26 mouse cellular contexts compared by ENCODE assay signal in the genomic region with DNA sequence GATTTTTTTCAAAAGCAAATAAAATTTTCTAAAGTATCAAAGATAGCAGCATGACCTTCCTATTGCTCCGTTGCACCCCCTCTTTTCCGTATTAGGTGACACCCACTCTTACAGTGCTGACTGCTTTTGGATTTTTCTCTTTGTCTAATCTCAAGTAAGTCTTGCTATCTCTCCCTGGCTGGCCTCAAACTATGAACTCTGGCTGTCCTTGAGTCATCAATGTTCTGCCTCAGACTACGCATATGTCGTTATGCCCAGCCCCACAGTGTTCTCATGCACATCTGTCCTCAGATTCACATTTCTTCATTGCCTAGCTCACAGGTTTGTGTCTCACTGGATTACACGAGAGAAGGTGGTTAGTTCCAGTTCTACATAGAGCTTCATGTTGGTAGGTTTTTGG. TPM values are rescaled to one million over a fixed set of nuclear protein-coding genes. Genes with fewer than 3 reads are reported as not detected.
A peak's percentile ranks its signal among the peaks of the same experiment; 100 is the strongest.
DNase-seq lines count a peak whose midpoint lies in the region; ATAC-seq and TF ChIP-seq lines count a peak whose summit lies in the region.
"Had no signal": no experiment of that assay in that cellular context is flagged by ENCODE, and none has a peak within 500 bp of the region (broad histone marks: within the 10 kb centered on the region; RNA-seq: fewer than 3 reads in every experiment).

No protein-coding gene starts in this region.

- H3K36me3 ChIP-seq in heart, embryonic 10.5 days = peaks cover 8% of the 10 kb centered on the region
- peaks cover 19% of the 10 kb centered on the region for H3K36me3 ChIP-seq in heart, adult 2 months (ENCODE audit: control insufficient read depth, insufficient read depth, low read length)
- peaks cover 6 to 17% of the 10 kb centered on the region in 2 experiments for H3K36me3 ChIP-seq in CH12.LX (replicated peaks in 1 of 2; ENCODE audit: control insufficient read depth in 1 of 2, insufficient read depth in 1 of 2, low read length in 1 of 2)
- peaks cover 4% of the 10 kb centered on the region for H3K36me3 ChIP-seq in liver, embryonic 14.5 days (replicated peaks; ENCODE audit: control insufficient read depth, insufficient read depth, low read depth)

- TF ChIP-seq POLR2A in heart, adult 2 months (IDR thresholded peaks at IDR 0.05; ENCODE audit: insufficient read depth, low read depth, low read length) = no peak
- TF ChIP-seq POLR2A in CH12.LX (IDR thresholded peaks at IDR 0.05; ENCODE audit: low read depth, low read length) = no peak
- TF ChIP-seq POLR2A in cerebellum, adult 2 months (IDR thresholded peaks at IDR 0.05; ENCODE audit: borderline replicate concordance, insufficient read depth, low read length) = no peak

- H3K4me2 ChIP-seq in CH12.LX (ENCODE audit: insufficient read depth, low read depth, poor library complexity, severe bottlenecking) = peak overlapping the region; percentile 77
- peak overlapping the region; percentile 52 for H3K4me2 ChIP-seq in liver, embryonic 14.5 days (ENCODE audit: low read depth)
- H3K4me2 ChIP-seq: embryonic facial prominence, embryonic 12.5 days; hindbrain, embryonic 14.5 days; lung, embryonic 14.5 days; neural tube, embryonic 12.5 days had no signal

- WGBS in heart, embryonic 10.5 days = 39% methylated on average over 5 of the region's 5 CpGs
- 51% methylated on average over 5 of the region's 5 CpGs for WGBS in heart, adult 2 months
- 11% methylated on average over 5 of the region's 5 CpGs for WGBS in liver, embryonic 14.5 days (ENCODE audit: insufficient replicate concordance)
- 85% methylated on average over 5 of the region's 5 CpGs for WGBS in cerebellum, adult 2 months

- ATAC-seq in liver, embryonic 14.5 days (ENCODE audit: insufficient read depth) = peak; percentile 38; the same call in 1 of the 2 replicates
- ATAC-seq: forebrain, embryonic 14.5 days; intestine, postnatal 0 days had no signal

- H3K9me3 ChIP-seq in heart, embryonic 10.5 days = no peaks in the 10 kb centered on the region
- no peaks in the 10 kb centered on the region for H3K9me3 ChIP-seq in CH12.LX (replicated peaks; ENCODE audit: low read length)
- no peaks in the 10 kb centered on the region for H3K9me3 ChIP-seq in liver, embryonic 14.5 days (ENCODE audit: control insufficient read depth, low read length)
- H3K9me3 ChIP-seq: embryonic facial prominence, embryonic 12.5 days; midbrain, embryonic 10.5 days; neural tube, embryonic 12.5 days had no signal

- no peak for TF ChIP-seq CTCF in heart, adult 2 months (IDR thresholded peaks at IDR 0.05)
- TF ChIP-seq CTCF in CH12.LX (conservative IDR thresholded peaks at IDR 0.05 in 1 of 2, IDR thresholded peaks at IDR 0.05 in 1 of 2; ENCODE audit: low read depth in 2 of 2, low read length in 2 of 2) = no peak
- no peak for TF ChIP-seq CTCF in liver, embryonic 14.5 days (IDR thresholded peaks at IDR 0.05; ENCODE audit: low read depth)
- TF ChIP-seq CTCF in cerebellum, adult 2 months (IDR thresholded peaks at IDR 0.05; ENCODE audit: borderline replicate concordance, insufficient read depth, low read depth, low read length) = no peak

- TF ChIP-seq RAD21 in CH12.LX (IDR thresholded peaks at IDR 0.05; ENCODE audit: low read depth, low read length) = no peak

- intact Hi-C loops in heart, adult 2 months (cut with DNase I) = no loop called here
- intact Hi-C loops in left cerebral cortex, postnatal 4 days (cut with DNase I) = no loop called here

- no peak overlapping the region for H3K4me3 ChIP-seq in heart, embryonic 10.5 days
- H3K4me3 ChIP-seq in heart, adult 2 months = no peak overlapping the region
- H3K4me3 ChIP-seq in CH12.LX (replicated peaks in 1 of 3; ENCODE audit: low read depth in 2 of 3, low read length in 2 of 3, poor library complexity in 1 of 3) = no peak overlapping the region
- H3K4me3 ChIP-seq in liver, embryonic 14.5 days (ENCODE audit: insufficient read depth in 1 of 2, low read depth in 2 of 2, low read length in 2 of 2) = no peak overlapping the region
- no peak overlapping the region for H3K4me3 ChIP-seq in cerebellum, adult 2 months (replicated peaks; ENCODE audit: insufficient read depth, low read depth, low read length)
- H3K4me3 ChIP-seq: embryonic facial prominence, embryonic 12.5 days; midbrain, embryonic 10.5 days; myocyte; neural tube, embryonic 12.5 days had no signal

- no peak overlapping the region for H3K27ac ChIP-seq in heart, embryonic 10.5 days
- H3K27ac ChIP-seq in heart, adult 2 months = no peak overlapping the region
- H3K27ac ChIP-seq in CH12.LX (ENCODE audit: insufficient read depth, low read depth) = peak overlapping the region; percentile 51; the same call in 1 of the 2 replicates
- peak overlapping the region; percentile 13 for H3K27ac ChIP-seq in liver, embryonic 14.5 days
- H3K27ac ChIP-seq in cerebellum, adult 2 months (ENCODE audit: insufficient read depth, low read length) = no peak overlapping the region
- H3K27ac ChIP-seq: embryonic facial prominence, embryonic 12.5 days; hindbrain, embryonic 14.5 days; midbrain, embryonic 10.5 days; neural tube, embryonic 12.5 days had no signal

- H3K79me2 ChIP-seq in heart, adult 2 months (replicated peaks; ENCODE audit: control insufficient read depth, insufficient read depth, low read length) = peaks cover 4% of the 10 kb centered on the region
- peaks cover 41% of the 10 kb centered on the region for H3K79me2 ChIP-seq in CH12.LX (replicated peaks; ENCODE audit: control insufficient read depth, extremely low read depth, insufficient read depth, poor library complexity, severe bottlenecking)

- in situ Hi-C loops in CH12.LX (cut with MboI; ENCODE audit: low pct_ligation_motif_present, low pct_unique_long_range_greater_than_20kb, low sequenced_read_pairs) = loop anchor here (10.0 kb wide), 1 partner anchor 65 kb away; no protein-coding TSS in a partner anchor

- no peak overlapping the region for H3K9ac ChIP-seq in heart, adult 2 months (ENCODE audit: low read depth, low read length)
- peak overlapping the region; percentile 47; the same call in 1 of the 2 replicates for H3K9ac ChIP-seq in CH12.LX (ENCODE audit: insufficient read depth, low read depth)
- H3K9ac ChIP-seq in liver, embryonic 14.5 days (replicated peaks) = peak overlapping the region; percentile 27; the same call in 1 of the 2 replicates
- H3K9ac ChIP-seq: embryonic facial prominence, embryonic 12.5 days; hindbrain, embryonic 14.5 days; lung, embryonic 14.5 days; neural tube, embryonic 12.5 days had no signal

- no peaks in the 10 kb centered on the region for H3K27me3 ChIP-seq in heart, embryonic 10.5 days (ENCODE audit: insufficient read depth, poor library complexity, severe bottlenecking)
- no peaks in the 10 kb centered on the region for H3K27me3 ChIP-seq in heart, adult 2 months (ENCODE audit: control insufficient read depth, insufficient read depth, low read length)
- no peaks in the 10 kb centered on the region for H3K27me3 ChIP-seq in CH12.LX (replicated peaks)
- H3K27me3 ChIP-seq in liver, embryonic 14.5 days (ENCODE audit: control insufficient read depth, insufficient read depth, low read length) = no peaks in the 10 kb centered on the region
- H3K27me3 ChIP-seq in cerebellum, adult 2 months (ENCODE audit: control insufficient read depth, insufficient read depth, low read length) = no peaks in the 10 kb centered on the region
- H3K27me3 ChIP-seq: embryonic facial prominence, embryonic 12.5 days; neural tube, embryonic 12.5 days had no signal

- TF ChIP-seq EP300 in heart, adult 2 months (IDR thresholded peaks at IDR 0.05; ENCODE audit: insufficient read depth, low read depth, low read length) = no peak
- no peak for TF ChIP-seq EP300 in CH12.LX (IDR thresholded peaks at IDR 0.05; ENCODE audit: low read length)
- peak; percentile 8; the same call in 1 of the 2 replicates for TF ChIP-seq EP300 in liver, embryonic 14.5 days (IDR thresholded peaks at IDR 0.05; ENCODE audit: low read depth)

- dilution Hi-C loops in CH12.LX (cut with MboI; ENCODE audit: extremely low pct_ligation_motif_present, extremely low pct_unique_long_range_greater_than_20kb, low sequenced_read_pairs) = no loop called here

- peaks cover 51% of the 10 kb centered on the region for H3K4me1 ChIP-seq in heart, embryonic 10.5 days
- peaks cover 15% of the 10 kb centered on the region for H3K4me1 ChIP-seq in heart, adult 2 months (ENCODE audit: control insufficient read depth, insufficient read depth, low read length)
- peaks cover 9 to 55% of the 10 kb centered on the region in 2 experiments; a peak in 3 of 4 replicates for H3K4me1 ChIP-seq in CH12.LX (ENCODE audit: control insufficient read depth in 1 of 2, insufficient read depth in 2 of 2)
- peaks cover 43 to 60% of the 10 kb centered on the region in 2 experiments for H3K4me1 ChIP-seq in liver, embryonic 14.5 days (replicated peaks; ENCODE audit: control insufficient read depth in 2 of 2, insufficient read depth in 2 of 2, low read length in 1 of 2)
- H3K4me1 ChIP-seq in cerebellum, adult 2 months (ENCODE audit: control insufficient read depth, insufficient read depth, low read length) = no peaks in the 10 kb centered on the region; the same call in 1 of the 2 replicates

- peak; percentile 59 for DNase-seq in heart, embryonic 10.5 days (ENCODE audit: low spot score)
- DNase-seq in heart, adult 2 months = no peak
- no peak for DNase-seq in CH12.LX (ENCODE audit: extremely low read depth)
- DNase-seq in c-Kit-positive CD71-positive TER-119-positive erythroid progenitor cells, embryonic 14.5 days (ENCODE audit: low spot score) = peak; percentile 60
- peak; percentile 38 to 57 (median 49) for DNase-seq in liver, embryonic 14.5 days (ENCODE audit: low read depth in 3 of 3, low spot score in 3 of 3)
- DNase-seq in left cerebral cortex, postnatal 4 days = no peak
- DNase-seq in cerebellum, adult 2 months = no peak
- no peak for DNase-seq in right cerebral cortex, postnatal 36 days (ENCODE audit: low spot score in 2 of 2)
- DNase-seq: adrenal gland, postnatal 36 days; cerebellum, adult 11 months; cerebellum, adult 9-11 months; embryo, embryonic 11 days; gastrocnemius, postnatal 25 days; kidney, postnatal 14 days; lung, embryonic 14.5 days; lung, postnatal 14 days; thymus, postnatal 14 days had no signal

RNA-seq across cellular contexts. Expression of a gene that starts 3.5 kb away (rescaled TPM):
- 23.1 and 23.4 TPM in 2 replicates for polyA plus RNA-seq in heart, embryonic 10.5 days (2016; fragmentation: Nextera tagmentation; extraction: Ambion mirVana)
- total RNA-seq in heart, adult 2 months (2021) = 10 to 100 TPM; 20.8 to 21.6 TPM
- polyA plus RNA-seq in heart, adult 2 months (2012; rRNA removed) = 25.7 and 28.5 TPM in 2 replicates
- total RNA-seq in CH12.LX (2012; rRNA removed) (10.7 and 14.4 TPM in 2 replicates), CH12.LX (2014; rRNA removed) (2.0 and 2.4 TPM in 2 replicates)
- polyA plus RNA-seq in CH12.LX (2012; ENCODE audit: insufficient read length, low read depth) = 8.9 and 10.1 TPM in 2 replicates
- 8.3 and 10.5 TPM in 2 replicates for polyA plus RNA-seq in liver, embryonic 14.5 days (2012; rRNA removed)
- 8.2 and 9.9 TPM in 2 replicates for polyA plus RNA-seq in liver, embryonic 14.5 days (2014; fragmentation: Nextera tagmentation; extraction: Ambion mirVana)
- 10 to 100 TPM; 90.7 to 92.6 TPM for total RNA-seq in left cerebral cortex, postnatal 4 days (2021)
- 26.7 and 28.0 TPM in 2 replicates for polyA plus RNA-seq in cerebellum, adult 2 months (2012; rRNA removed)

RNA-seq across cellular contexts. Expression of a gene that starts 25.9 kb away (rescaled TPM):
- polyA plus RNA-seq in heart, embryonic 10.5 days (2016; fragmentation: Nextera tagmentation; extraction: Ambion mirVana) = 261 and 313 TPM in 2 replicates
- 100 to 1,000 TPM; 103 to 121 TPM for total RNA-seq in heart, adult 2 months (2021)
- polyA plus RNA-seq in heart, adult 2 months (2012; rRNA removed) = 83.1 and 94.5 TPM in 2 replicates
- 191 and 195 TPM in 2 replicates for total RNA-seq in CH12.LX (2012; rRNA removed)
- total RNA-seq in CH12.LX (2014; rRNA removed) = 155 and 161 TPM in 2 replicates
- polyA plus RNA-seq in CH12.LX (2012; ENCODE audit: insufficient read length, low read depth) = 238 and 279 TPM in 2 replicates
- polyA plus RNA-seq in liver, embryonic 14.5 days (2012; rRNA removed) = 45.0 and 52.5 TPM in 2 replicates
- 98.4 and 116 TPM in 2 replicates for polyA plus RNA-seq in liver, embryonic 14.5 days (2014; fragmentation: Nextera tagmentation; extraction: Ambion mirVana)
- total RNA-seq in left cerebral cortex, postnatal 4 days (2021) = 100 to 1,000 TPM; 188 to 203 TPM
- polyA plus RNA-seq in cerebellum, adult 2 months (2012; rRNA removed) = 175 and 181 TPM in 2 replicates

RNA-seq across cellular contexts. Expression of a gene that starts 28.7 kb away (rescaled TPM):
- 2.8 and 4.5 TPM in 2 replicates for polyA plus RNA-seq in heart, embryonic 10.5 days (2016; fragmentation: Nextera tagmentation; extraction: Ambion mirVana)
- total RNA-seq in heart, adult 2 months (2021) = 10 to 100 TPM; 27.2 to 29.9 TPM
- 35.5 and 36.1 TPM in 2 replicates for polyA plus RNA-seq in heart, adult 2 months (2012; rRNA removed)
- total RNA-seq in CH12.LX (2012; rRNA removed) = not detected in 2 replicates
- not detected in 2 replicates for total RNA-seq in CH12.LX (2014; rRNA removed)
- polyA plus RNA-seq in CH12.LX (2012; ENCODE audit: insufficient read length, low read depth) = not detected in 2 replicates
- polyA plus RNA-seq in liver, embryonic 14.5 days (2012; rRNA removed) = 0.03 and 0.08 TPM in 2 replicates
- polyA plus RNA-seq in liver, embryonic 14.5 days (2014; fragmentation: Nextera tagmentation; extraction: Ambion mirVana) = 0.04 TPM in 1 of 2 replicates, not detected in the other
- 10 to 100 TPM; 60.0 to 60.3 TPM for total RNA-seq in left cerebral cortex, postnatal 4 days (2021)
- polyA plus RNA-seq in cerebellum, adult 2 months (2012; rRNA removed) = 49.2 and 55.9 TPM in 2 replicates
- total RNA-seq: adrenal gland, postnatal 36 days; gastrocnemius, adult 18-20 months; gastrocnemius, postnatal 25 days had no signal
- polyA plus RNA-seq: C2C12 had no signal

Comparison
In these comparisons a context has a peak if more than half of its experiments do, and no peak if none do; other contexts are left out.
1. DNase-seq: peak in heart, embryonic 10.5 days (single experiment), c-Kit-positive CD71-positive TER-119-positive erythroid progenitor cells, embryonic 14.5 days (single experiment) and liver, embryonic 14.5 days (3 of 3); none in heart, adult 2 months (0 of 2), CH12.LX (single experiment), left cerebral cortex, postnatal 4 days (single experiment), cerebellum, adult 2 months (0 of 2) and right cerebral cortex, postnatal 36 days (0 of 2).
2. H3K27ac ChIP-seq: peak in CH12.LX (single experiment) and liver, embryonic 14.5 days (single experiment); none in heart, embryonic 10.5 days (single experiment), heart, adult 2 months (single experiment) and cerebellum, adult 2 months (single experiment).